Mouse (Mus musculus): ENCODE results near the gene Cyp1a2.

- no peak for TF ChIP-seq CTCF (IDR thresholded peaks at IDR 0.05)
- peak; percentile 99 for TF ChIP-seq EP300 (IDR thresholded peaks at IDR 0.05)
Observed at GRCm38 (mm10) chr9:57667817-57668216, 15.7 kb downstream of the Cyp1a2 start.
